Mouse (Mus musculus) forebrain, embryonic 14.5 days (tissue): ENCODE results near the gene Otud4. TPM values are rescaled to one million over a fixed set of nuclear protein-coding genes. Genes with fewer than 3 reads are reported as not detected.

Source experiments
- ATAC-seq: fragments of 200-750 bp; cut with Nextera tagmentation; 2 replicates; pipeline ENCODE4 v1.8.0; 2017; ENCODE audit warnings: mild to moderate bottlenecking, moderate library complexity
- DNase-seq: peaks from one replicate; pipeline ENCODE4 v3.0.0-alpha.2; 2015; ENCODE audit warnings: low spot score
- H3K27ac ChIP-seq: fragments of 300-500 bp; sonication (generic); 2 replicates; pipeline ENCODE4 v1.5.1; 2014; ENCODE audit warnings: low read depth, mild to moderate bottlenecking, control low read depth, low read length, moderate library complexity
- H3K27me3 ChIP-seq: fragments of 300-500 bp; sonication (generic); replicated peaks from 2 replicates; pipeline ENCODE4 v1.6.1; 2014; ENCODE audit warnings: low read length, control low read depth, mixed read lengths; ENCODE audit not compliant: control insufficient read depth, insufficient read depth
- H3K36me3 ChIP-seq: fragments of 300-500 bp; sonication (generic); 2 replicates; pipeline ENCODE4 v1.6.1; 2014; ENCODE audit warnings: low read length, control low read depth; ENCODE audit not compliant: control insufficient read depth, insufficient read depth
- H3K4me1 ChIP-seq: fragments of 300-500 bp; sonication (generic); 2 replicates; pipeline ENCODE4 v1.6.1; 2014; ENCODE audit warnings: antibody characterized with exemption, low read length, control low read depth; ENCODE audit not compliant: control insufficient read depth, insufficient read depth
- H3K4me2 ChIP-seq: fragments of 300-500 bp; sonication (generic); 2 replicates; pipeline ENCODE4 v1.6.1; 2014; ENCODE audit warnings: mild to moderate bottlenecking, control low read depth, low read length
- H3K4me3 ChIP-seq: fragments of 300-500 bp; sonication (generic); 2 replicates; pipeline ENCODE4 v1.5.1; 2014; ENCODE audit warnings: low read depth, low read length, control low read depth
- H3K9ac ChIP-seq: fragments of 300-500 bp; sonication (generic); 2 replicates; pipeline ENCODE4 v1.6.1; 2014; ENCODE audit warnings: mild to moderate bottlenecking, low read length, control low read depth, moderate library complexity
- H3K9me3 ChIP-seq: fragments of 300-500 bp; sonication (generic); replicated peaks from 2 replicates; pipeline ENCODE4 v1.6.1; 2016; ENCODE audit warnings: low read length, control low read depth, mixed read lengths; ENCODE audit not compliant: control insufficient read depth
- WGBS: fragments of 180-500 bp; shearing (Covaris S2); extraction: QIAGEN DNeasy Blood & Tissue Kit; methylation state at CpG from one replicate; pipeline ENCODE4 v1.1.7; 2014; 5-methylcytosine and 5-hydroxymethylcytosine counted together
- polyA plus RNA-seq: library from polyadenylated mRNA; unstranded; fragments of >200 nt; fragmentation: Nextera tagmentation; extraction: Ambion mirVana; gene quantifications from 2 replicates; pipeline ENCODE4 v1.2.1, GENCODE M21; 2014

Otud4 gene
- polyA plus RNA-seq, 1 experiment from 2014 or later: 16.2 TPM

DNA sequence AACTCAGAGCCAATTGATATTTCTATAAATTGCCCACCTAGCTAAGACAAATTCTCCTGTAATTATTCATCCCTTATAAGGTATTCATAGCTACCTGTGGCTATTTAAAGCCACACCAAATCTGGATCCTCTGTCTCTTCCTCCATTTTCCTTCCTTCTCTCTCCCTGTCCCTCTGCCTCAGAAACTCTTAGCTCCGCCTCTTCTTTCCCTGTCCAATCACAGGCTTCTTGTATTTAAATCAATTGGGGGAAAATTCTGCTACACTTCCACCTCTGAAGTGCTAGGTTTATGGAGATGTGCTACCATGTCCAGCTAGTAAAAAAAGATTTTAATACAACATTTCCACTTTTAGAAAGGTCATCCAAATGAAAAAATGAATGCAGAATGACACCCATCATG is 3.9 kb upstream of the Otud4 start:
- 91% methylated on average over 1 of the region's 1 CpGs for WGBS
- ATAC-seq: no peak

DNA sequence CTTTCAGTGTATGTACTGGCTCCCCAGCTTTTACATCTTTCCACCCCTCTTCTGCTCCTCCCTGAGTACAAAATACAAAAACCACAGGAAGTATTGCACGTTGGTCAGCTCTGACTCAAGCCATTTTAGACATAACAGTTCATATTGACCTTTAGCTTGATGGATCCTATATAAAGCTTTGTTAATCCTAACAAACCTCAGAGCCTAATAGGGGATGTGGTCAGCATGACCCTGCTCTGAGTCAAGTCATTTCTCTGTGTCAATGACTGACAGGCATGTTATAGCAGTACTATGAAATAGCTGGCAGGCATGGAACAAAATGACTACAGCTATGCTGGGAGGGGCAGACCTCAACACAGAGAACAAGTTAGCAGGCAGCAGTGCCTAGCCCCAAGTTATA is 3.3 kb upstream of the Otud4 start:
- Histone ChIP-seq H3K4me1 (peaks cover 7% of the 10 kb centered on the region), H3K9ac (no peak overlapping the region), H3K27ac (no peak overlapping the region), H3K27me3 (no peaks in the 10 kb centered on the region), H3K36me3 (no peaks in the 10 kb centered on the region), H3K9me3 (no peaks in the 10 kb centered on the region), H3K4me3 (no peak overlapping the region), H3K4me2 (no peak overlapping the region)
- ATAC-seq: no peak
- DNase-seq: no peak
- 73% methylated on average over 1 of the region's 1 CpGs for WGBS

More for the DNA sequence above, 3.9 kb upstream of the Otud4 start:
- Histone ChIP-seq H3K36me3 (no peaks in the 10 kb centered on the region), H3K4me1 (peaks cover under 1% of the 10 kb centered on the region; the same call in 1 of the 2 replicates), H3K9ac (no peak overlapping the region), H3K4me2 (no peak overlapping the region), H3K4me3 (no peak overlapping the region), H3K27me3 (no peaks in the 10 kb centered on the region), H3K9me3 (no peaks in the 10 kb centered on the region), H3K27ac (no peak overlapping the region)
- no peak for DNase-seq

DNA sequence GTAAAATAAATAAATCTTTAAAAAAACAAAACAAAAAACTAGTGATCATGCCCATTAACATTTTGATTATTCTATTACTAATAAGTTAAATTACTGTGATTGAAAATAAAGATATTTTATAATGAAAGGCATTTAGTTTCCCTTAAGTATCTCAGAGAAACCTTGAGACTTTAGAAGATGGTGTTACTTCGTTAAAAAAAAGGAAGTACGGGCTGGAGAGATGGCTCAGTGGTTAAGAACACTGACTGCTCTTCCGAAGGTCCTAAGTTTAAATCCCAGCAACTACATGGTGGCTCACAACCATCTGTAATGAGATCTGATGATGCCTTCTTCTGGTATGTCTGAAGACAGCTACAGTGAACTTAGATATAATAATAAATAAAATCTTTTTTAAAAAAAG is 2.2 kb upstream of the Otud4 start:
- DNase-seq: no peak
- H3K4me1 ChIP-seq: peaks cover 18% of the 10 kb centered on the region
- H3K9ac ChIP-seq: no peak overlapping the region
- H3K9me3 ChIP-seq: no peaks in the 10 kb centered on the region
- ATAC-seq: no peak
- 86% methylated on average over 3 of the region's 3 CpGs for WGBS
- H3K27me3 ChIP-seq: no peaks in the 10 kb centered on the region
- no peak overlapping the region for H3K4me2 ChIP-seq
- no peak overlapping the region for H3K4me3 ChIP-seq
- H3K36me3 ChIP-seq: no peaks in the 10 kb centered on the region
- H3K27ac ChIP-seq: no peak overlapping the region

DNA sequence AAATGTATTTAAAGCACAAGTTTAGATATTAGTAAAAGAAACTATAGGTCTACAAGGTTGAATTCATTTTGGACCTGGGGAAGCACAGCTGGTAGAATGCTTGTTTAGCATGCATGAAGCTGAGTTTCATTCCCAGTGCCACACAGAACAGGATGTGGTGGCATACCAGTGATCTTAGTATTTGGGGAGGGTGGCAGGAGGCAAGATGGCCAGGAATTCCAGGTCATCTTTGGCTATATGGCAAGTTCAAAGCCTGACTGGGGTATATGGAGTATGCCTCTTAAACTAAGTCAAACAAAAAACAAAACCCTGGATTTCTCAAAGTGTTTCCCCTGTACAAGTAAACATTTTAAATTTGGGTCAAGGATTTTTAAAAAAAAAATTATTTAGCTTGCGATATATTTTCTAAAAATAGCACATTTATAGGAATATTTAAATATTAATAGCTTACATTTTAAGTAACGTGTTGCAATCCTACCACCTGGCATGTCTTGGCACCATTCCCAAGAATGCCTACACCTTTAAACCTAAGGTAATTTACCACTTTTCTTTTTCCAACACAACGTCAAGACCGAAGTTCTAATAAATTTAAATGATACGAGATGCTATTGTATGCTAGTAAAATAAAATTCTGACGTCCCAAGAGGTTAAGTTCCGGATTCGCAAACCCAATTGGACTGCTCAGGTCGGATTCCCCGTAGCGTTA is 1.3 kb upstream of the Otud4 start:
- Histone ChIP-seq H3K4me2 (peak overlapping the region; percentile 59), H3K4me3 (peak overlapping the region; percentile 97), H3K27me3 (no peaks in the 10 kb centered on the region), H3K27ac (peak overlapping the region; percentile 97), H3K36me3 (no peaks in the 10 kb centered on the region), H3K9me3 (no peaks in the 10 kb centered on the region), H3K4me1 (peaks cover 24% of the 10 kb centered on the region), H3K9ac (peak overlapping the region; percentile 89)
- no peak for ATAC-seq
- DNase-seq: no peak
- WGBS: 6% methylated on average over 11 of the region's 11 CpGs

GRCm38 (mm10) chr8:79638707-79639549 is 490 bp upstream of the Otud4 start:
- Histone ChIP-seq H3K9ac (peak overlapping the region; percentile 89), H3K9me3 (no peaks in the 10 kb centered on the region), H3K27ac (peak overlapping the region; percentile 97), H3K4me3 (peak overlapping the region; percentile 97), H3K4me2 (peak overlapping the region; percentile 83), H3K36me3 (peaks cover 2% of the 10 kb centered on the region), H3K4me1 (peaks cover 27% of the 10 kb centered on the region), H3K27me3 (no peaks in the 10 kb centered on the region)
- under 1% methylated on average over 74 of the region's 77 CpGs for WGBS
- peak; percentile 99 for DNase-seq
- ATAC-seq: peak; percentile 99

DNA sequence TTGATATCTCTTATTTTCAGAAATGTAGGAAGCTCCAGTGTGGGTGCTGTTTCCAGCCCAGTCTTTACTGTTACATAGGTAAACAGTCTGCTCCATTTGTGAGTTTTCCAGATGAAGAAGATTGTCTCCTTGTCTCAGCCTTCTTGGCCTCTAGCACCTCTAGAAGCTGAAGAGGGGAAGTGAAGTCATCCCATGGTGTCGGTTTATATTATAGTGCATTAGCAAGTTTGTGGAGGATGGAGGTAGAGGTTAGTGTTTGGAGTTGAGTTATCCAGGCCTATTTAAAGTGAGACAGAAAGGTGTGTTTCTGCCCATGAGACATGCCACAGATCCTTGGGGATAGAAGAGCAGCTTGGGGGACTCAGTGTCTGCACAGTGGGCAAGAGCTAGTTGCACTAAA is 1.7 kb downstream of the Otud4 start:
- Histone ChIP-seq H3K4me3 (peak overlapping the region; percentile 97), H3K9ac (peak overlapping the region; percentile 89; the same call in 1 of the 2 replicates), H3K36me3 (peaks cover 20% of the 10 kb centered on the region), H3K4me1 (peaks cover 27% of the 10 kb centered on the region), H3K27ac (no peak overlapping the region), H3K9me3 (no peaks in the 10 kb centered on the region), H3K4me2 (peak overlapping the region; percentile 83), H3K27me3 (no peaks in the 10 kb centered on the region)
- no peak for ATAC-seq
- 29% methylated on average over 1 of the region's 1 CpGs for whole genome bisulfite sequencing
- DNase-seq: no peak

DNA sequence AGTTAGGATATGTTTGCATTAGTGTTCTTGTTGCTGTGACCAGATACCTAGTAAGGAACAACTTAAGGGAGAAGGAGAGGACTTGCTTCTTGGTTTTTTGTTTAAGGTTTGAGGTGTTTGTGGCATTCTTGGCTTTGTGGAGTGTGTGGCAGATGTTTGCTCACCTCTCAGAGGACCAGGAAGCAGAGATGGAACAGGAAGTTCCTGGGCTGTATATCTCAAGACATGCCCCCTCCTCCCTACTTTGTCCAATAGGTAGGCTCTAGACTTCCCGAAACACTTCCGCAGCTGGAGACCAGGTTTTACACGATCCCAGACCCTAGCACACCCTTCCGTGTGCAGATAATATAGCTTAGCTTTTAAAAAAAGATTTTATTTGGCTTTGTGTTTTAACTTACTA is 10.2 kb downstream of the Otud4 start:
- no peak for DNase-seq
- H3K4me3 ChIP-seq: no peak overlapping the region
- no peak overlapping the region for H3K4me2 ChIP-seq
- WGBS: 97% methylated on average over 4 of the region's 4 CpGs
- no peaks in the 10 kb centered on the region for H3K4me1 ChIP-seq
- H3K9ac ChIP-seq: no peak overlapping the region
- no peaks in the 10 kb centered on the region for H3K27me3 ChIP-seq
- H3K9me3 ChIP-seq: no peaks in the 10 kb centered on the region
- H3K36me3 ChIP-seq: peaks cover 43% of the 10 kb centered on the region
- no peak overlapping the region for H3K27ac ChIP-seq
- no peak for ATAC-seq

- 77% methylated on average over 1 of the region's 1 CpGs for WGBS
- ATAC-seq (no peak), DNase-seq (peak; percentile 19)
Observed at GRCm38 (mm10) chr8:79650158-79650814, 10.9 kb downstream of the Otud4 start.

More at GRCm38 (mm10) chr8:79650158-79650814, 10.9 kb downstream of the Otud4 start:
- H3K4me2 ChIP-seq: no peak overlapping the region
- no peak overlapping the region for H3K9ac ChIP-seq
- H3K4me3 ChIP-seq: no peak overlapping the region
- no peaks in the 10 kb centered on the region for H3K27me3 ChIP-seq
- no peaks in the 10 kb centered on the region for H3K4me1 ChIP-seq
- no peak overlapping the region for H3K27ac ChIP-seq
- no peaks in the 10 kb centered on the region for H3K9me3 ChIP-seq
- peaks cover 44% of the 10 kb centered on the region for H3K36me3 ChIP-seq
